ENCODE assay signal across 7 mouse cellular contexts in genomic region chr2:167462954-167463353, GRCm38 (mm10). TPM values are rescaled to one million over a fixed set of nuclear protein-coding genes. Genes with fewer than 3 reads are reported as not detected.
DNase-seq lines count a peak whose midpoint lies in the region; ATAC-seq and TF ChIP-seq lines count a peak whose summit lies in the region.

No protein-coding gene starts in this region.

- no peak overlapping the region for H3K4me2 ChIP-seq in heart, embryonic 12.5 days

- H3K27ac ChIP-seq in heart, embryonic 12.5 days (ENCODE audit: poor library complexity, severe bottlenecking): no peak overlapping the region
- H3K27ac ChIP-seq in thymus, adult 2 months (ENCODE audit: control insufficient read depth, insufficient read depth, low read length): no peak overlapping the region

- TF ChIP-seq CTCF in thymus, adult 2 months (IDR thresholded peaks at IDR 0.05; ENCODE audit: borderline replicate concordance, control insufficient read depth, extremely low read depth, insufficient read depth, low read length, poor library complexity): peak; percentile 78; the same call in 1 of the 2 replicates

- no peak overlapping the region for H3K4me3 ChIP-seq in heart, embryonic 12.5 days
- no peak overlapping the region for H3K4me3 ChIP-seq in thymus, adult 2 months (ENCODE audit: control insufficient read depth, insufficient read depth, low read length)

- no peaks in the 10 kb centered on the region for H3K9me3 ChIP-seq in heart, embryonic 12.5 days (replicated peaks)

- TF ChIP-seq POLR2A in thymus, adult 2 months (IDR thresholded peaks at IDR 0.05; ENCODE audit: control insufficient read depth, extremely low read depth, insufficient read depth, low read length, poor library complexity): no peak

- 51% methylated on average over 6 of the region's 6 CpGs for WGBS in heart, embryonic 12.5 days
- WGBS in thymus, adult 2 months: 78% methylated on average over 6 of the region's 6 CpGs

- ATAC-seq in heart, embryonic 12.5 days (ENCODE audit: insufficient number of reproducible peaks, low FRiP score): peak; percentile 63; the same call in 1 of the 2 replicates

- peaks cover 73% of the 10 kb centered on the region for H3K36me3 ChIP-seq in heart, embryonic 12.5 days
- peaks cover 17% of the 10 kb centered on the region for H3K36me3 ChIP-seq in thymus, adult 2 months (ENCODE audit: control insufficient read depth, insufficient read depth, low read length)

- no peaks in the 10 kb centered on the region for H3K27me3 ChIP-seq in heart, embryonic 12.5 days (replicated peaks)
- no peaks in the 10 kb centered on the region for H3K27me3 ChIP-seq in thymus, adult 2 months (ENCODE audit: control insufficient read depth, insufficient read depth, low read length)

- 0 out of 2 replicates have a peak, but pooled peaks cover 3% of the 10 kb centered on the region for H3K4me1 ChIP-seq in heart, embryonic 12.5 days (replicated peaks)
- H3K4me1 ChIP-seq in thymus, adult 2 months (replicated peaks; ENCODE audit: control insufficient read depth, insufficient read depth, low read length): no peaks in the 10 kb centered on the region

- H3K9ac ChIP-seq in heart, embryonic 12.5 days: no peak overlapping the region

- peak; percentile 32 for DNase-seq in CD4-positive helper T cell, adult 2 months (ENCODE audit: low read depth, low spot score)
- peak; percentile 58 for DNase-seq in MN1 (ENCODE audit: low spot score)
- DNase-seq in cerebellum, postnatal 14 days: peak; percentile 84 to 89
- peak; percentile 84 for DNase-seq in kidney, postnatal 14 days
- DNase-seq in mesoderm, embryonic 11.5 days (ENCODE audit: low read depth, low spot score): peak; percentile 73
- DNase-seq in thymus, adult 2 months: peak; percentile 52

RNA-seq across cellular contexts. Expression of gene Rnf114, which starts 29.5 kb away (rescaled TPM):
- 61.4 and 62.9 TPM in 2 replicates for polyA plus RNA-seq in heart, embryonic 12.5 days (2016; fragmentation: Nextera tagmentation; extraction: Ambion mirVana)
- 189 and 234 TPM in 2 replicates for polyA plus RNA-seq in thymus, adult 2 months (2012; rRNA removed)

RNA-seq across cellular contexts. Expression of gene Spata2, which starts 29.7 kb away (rescaled TPM):
- 14.6 and 15.4 TPM in 2 replicates for polyA plus RNA-seq in heart, embryonic 12.5 days (2016; fragmentation: Nextera tagmentation; extraction: Ambion mirVana)
- 60.6 and 65.2 TPM in 2 replicates for polyA plus RNA-seq in thymus, adult 2 months (2012; rRNA removed)

RNA-seq across cellular contexts. Expression of gene Slc9a8, which starts 41.4 kb away (rescaled TPM):
- 22.6 and 25.6 TPM in 2 replicates for polyA plus RNA-seq in heart, embryonic 12.5 days (2016; fragmentation: Nextera tagmentation; extraction: Ambion mirVana)
- 75.4 and 90.9 TPM in 2 replicates for polyA plus RNA-seq in thymus, adult 2 months (2012; rRNA removed)

Comparison
In these comparisons a context has a peak if more than half of its experiments do, and no peak if none do; other contexts are left out.
1. DNase-seq: peak in every context shown above with its lines; median percentile 86 in cerebellum, postnatal 14 days; 84 in kidney, postnatal 14 days; 73 in mesoderm, embryonic 11.5 days; 58 in MN1; 52 in thymus, adult 2 months; 32 in CD4-positive helper T cell, adult 2 months.